Mouse (Mus musculus) ovary, postnatal 10 days (tissue): ENCODE measurements around the gene Fkbpl.

Source experiments
- DNase-seq: peaks from one replicate; pipeline ENCODE4 v3.0.0; 2022; ENCODE audit warnings: low spot score

Gene Fkbpl

DNA sequence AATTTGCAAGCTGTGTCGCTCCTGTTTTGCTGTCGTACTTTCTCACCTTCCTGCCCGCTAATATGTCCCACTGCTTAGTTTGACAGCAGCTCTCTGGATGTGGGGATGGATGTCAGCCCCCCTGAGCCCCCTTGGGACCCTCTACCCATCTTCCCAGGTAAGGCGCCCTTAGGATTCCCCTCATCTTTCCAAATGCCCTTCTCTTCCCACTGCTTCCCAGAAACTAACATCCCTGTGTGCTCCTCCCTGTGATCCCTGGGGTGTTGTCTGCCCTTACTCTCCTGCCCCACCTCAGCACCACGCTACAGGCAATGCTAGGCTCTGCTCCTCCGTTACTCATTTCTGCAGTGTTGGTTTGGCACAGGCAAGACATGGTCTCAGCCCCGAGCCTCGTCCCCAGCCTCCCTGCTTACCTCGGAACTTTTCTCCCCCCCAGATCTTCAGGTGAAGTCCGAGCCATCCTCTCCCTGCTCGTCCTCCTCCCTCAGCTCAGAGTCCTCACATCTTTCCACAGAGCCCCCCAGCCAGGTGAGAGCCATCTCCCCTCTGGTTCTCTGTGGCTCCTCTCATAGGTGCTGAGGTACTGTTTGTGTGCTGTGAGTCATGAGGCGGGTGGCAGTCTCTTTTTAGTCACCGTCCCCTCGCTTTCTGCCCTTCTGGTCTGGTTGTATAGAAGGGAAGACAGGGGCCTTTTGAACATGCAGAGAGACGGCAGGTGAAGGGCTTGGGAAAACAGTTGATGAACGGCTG lies 3.8 kb downstream of the Fkbpl start:
- no peak for DNase-seq

GRCm38 (mm10) chr17:34649106-34649864 lies 4.7 kb downstream of the Fkbpl start:
- DNase-seq = no peak

DNA sequence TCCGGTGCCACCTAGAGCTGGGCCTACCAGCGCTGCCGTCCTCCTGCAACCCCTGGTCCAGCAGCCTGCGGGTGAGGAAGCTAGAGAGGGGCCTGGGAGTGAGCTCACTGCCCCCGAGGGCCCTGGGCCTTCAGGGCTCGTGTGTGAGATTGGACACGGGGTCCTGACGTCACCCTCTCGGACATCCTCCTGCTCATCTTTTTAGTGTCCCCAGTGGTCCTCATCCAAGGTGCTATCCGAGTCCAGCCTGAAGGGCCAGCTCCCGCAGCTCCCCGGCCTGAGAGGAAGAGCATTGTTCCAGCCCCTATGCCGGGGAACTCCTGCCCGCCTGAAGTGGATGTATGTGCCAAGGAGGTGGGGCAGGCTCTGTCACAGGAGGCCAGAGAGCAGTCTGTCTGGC lies 6.2 kb downstream of the Fkbpl start:
- DNase-seq = no peak

GRCm38 (mm10) chr17:34651507-34652221 lies 7.1 kb downstream of the Fkbpl start:
- DNase-seq = no peak

- no peak for DNase-seq
Measured at GRCm38 (mm10) chr17:34652546-34652945, 8.0 kb downstream of the Fkbpl start.

DNA sequence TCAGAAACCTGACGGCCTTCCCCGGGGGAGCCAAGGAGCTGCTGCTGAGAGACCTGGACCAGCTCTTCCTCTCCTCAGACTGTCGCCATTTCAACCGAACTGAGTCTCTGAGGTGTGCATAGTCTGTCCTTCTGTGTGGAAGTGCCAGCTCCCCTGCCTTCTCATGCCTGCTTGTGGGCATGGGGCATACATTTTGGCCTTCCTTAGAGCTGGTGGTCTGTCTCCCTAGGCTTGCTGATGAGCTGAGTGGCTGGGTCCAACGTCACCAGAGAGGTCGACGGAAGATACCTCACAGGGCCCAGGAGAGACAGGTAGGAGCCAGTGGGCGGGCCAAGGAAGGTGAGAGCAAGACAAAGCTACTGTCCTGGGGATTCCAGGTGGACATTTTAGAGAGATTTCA lies 8.4 kb downstream of the Fkbpl start:
- no peak for DNase-seq

- no peak for DNase-seq
Measured at GRCm38 (mm10) chr17:34653746-34654285, 9.3 kb downstream of the Fkbpl start.

DNA sequence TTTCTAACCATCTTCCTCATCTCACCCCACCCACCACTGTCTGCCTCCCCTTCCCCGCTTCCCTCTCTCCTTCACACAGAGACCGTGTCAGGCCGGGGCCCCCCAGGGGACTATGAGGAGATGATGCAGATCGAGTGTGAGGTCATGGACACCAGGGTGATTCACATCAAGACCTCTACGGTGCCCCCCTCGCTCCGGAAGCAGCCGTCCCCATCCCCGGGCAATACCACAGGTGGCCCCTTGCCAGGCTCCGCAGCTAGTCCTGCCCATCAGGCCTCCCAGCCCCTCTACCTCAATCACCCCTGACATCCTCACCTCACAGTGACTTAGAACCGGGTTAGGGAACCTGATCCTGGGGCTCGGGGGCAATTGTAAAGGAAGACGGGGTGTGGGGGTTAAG lies 9.8 kb downstream of the Fkbpl start:
- no peak for DNase-seq

GRCm38 (mm10) chr17:34655160-34655559 lies 10.6 kb downstream of the Fkbpl start:
- peak; percentile 58 for DNase-seq

DNA sequence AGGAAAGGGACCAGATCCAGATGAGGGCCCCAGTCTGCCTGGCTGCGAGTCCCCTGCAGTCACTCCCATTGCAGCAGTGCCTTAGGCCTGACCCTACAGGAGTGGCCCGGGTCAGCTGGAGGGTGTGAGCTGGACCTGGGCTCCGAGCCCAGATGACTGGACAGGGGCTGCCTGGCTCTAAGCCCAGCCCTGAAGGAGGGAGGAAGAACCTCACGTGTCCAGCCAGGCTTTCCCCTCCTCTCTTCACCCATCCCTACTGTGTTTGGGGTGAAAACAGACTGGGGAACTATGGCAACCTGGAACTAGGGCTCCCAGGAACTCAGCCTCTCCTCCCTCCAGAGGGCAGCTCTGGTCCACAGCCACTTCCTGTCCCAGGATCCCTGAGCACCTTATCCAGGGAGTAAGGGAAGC lies 11.0 kb downstream of the Fkbpl start:
- DNase-seq = peak; percentile 65

DNA sequence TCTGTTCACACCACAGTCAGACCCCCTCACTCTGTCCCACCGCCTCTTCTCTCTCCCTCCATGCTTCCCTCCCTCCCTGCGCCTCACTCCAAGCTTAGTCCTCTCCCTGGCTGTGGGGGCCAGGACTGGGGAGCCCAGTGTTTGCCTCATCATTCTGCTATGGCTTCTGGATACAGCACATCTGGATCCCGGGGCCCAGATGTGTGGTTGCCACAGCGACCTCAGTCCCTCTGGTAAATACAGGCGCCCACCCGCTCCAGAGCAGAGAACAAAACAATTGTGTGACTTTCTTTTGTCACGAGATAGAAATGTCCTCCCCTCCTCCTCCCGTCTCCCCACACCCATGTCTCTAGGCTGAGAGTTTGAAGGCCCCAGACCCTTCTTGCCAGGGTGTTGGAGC lies 12.1 kb downstream of the Fkbpl start:
- DNase-seq = no peak

- no peak for DNase-seq
Measured at GRCm38 (mm10) chr17:34657271-34657670, 12.7 kb downstream of the Fkbpl start.

DNA sequence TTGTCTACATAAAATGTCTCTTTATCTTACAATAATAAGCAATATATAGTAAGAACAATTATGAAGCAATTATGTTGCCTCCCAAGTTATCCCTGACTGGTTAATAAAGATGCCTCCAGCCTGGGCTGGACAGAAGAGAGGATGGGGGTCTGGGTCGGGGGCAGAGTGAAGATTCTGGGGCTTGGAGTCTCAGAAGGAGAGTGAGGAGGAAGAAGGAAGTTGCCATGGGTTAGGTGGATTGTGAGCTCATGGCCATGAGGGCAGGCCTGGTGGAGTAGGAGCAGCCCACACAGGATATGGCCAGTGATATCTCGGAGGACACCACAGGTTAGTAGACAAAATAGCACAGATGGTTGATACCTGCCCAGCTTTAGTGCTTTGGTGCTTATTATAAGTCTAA lies 13.6 kb downstream of the Fkbpl start:
- no peak for DNase-seq

DNA sequence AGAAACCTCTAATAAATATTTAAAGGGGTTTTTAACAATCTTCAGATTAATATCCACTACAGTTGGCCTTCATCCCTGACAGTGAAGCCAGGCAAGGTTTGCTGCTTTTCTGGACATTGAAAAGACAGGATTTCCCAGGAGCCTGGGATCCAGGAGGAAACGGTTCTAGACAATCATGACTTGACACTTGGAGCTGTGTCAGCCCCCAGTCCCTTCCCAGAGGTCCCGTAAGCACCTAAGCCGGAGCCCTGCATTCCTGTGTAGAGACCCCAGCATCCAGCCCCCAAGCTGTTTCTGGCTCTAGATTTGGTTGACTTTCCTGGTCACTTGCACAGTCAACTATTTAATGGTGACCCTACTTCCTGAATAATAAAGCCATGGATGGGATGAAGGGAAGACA lies 14.0 kb downstream of the Fkbpl start:
- no peak for DNase-seq

- no peak for DNase-seq
Measured at GRCm38 (mm10) chr17:34659181-34659896, 14.8 kb downstream of the Fkbpl start.

DNA sequence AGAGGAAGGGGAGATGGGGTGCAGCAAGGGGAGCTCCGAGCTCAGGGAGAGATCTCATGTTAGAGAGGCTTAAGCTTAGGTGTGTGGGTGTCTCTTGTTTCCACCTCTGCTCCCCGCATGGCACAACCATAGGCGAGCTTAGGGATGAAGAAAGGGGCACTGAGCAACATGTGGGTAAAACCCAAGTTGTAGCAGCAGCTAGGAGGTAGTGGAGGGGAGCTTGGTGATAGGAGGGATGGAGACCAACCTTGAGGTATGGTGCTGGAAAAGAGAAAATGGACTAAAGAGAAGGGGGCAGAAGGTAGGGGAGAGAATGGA lies 15.3 kb downstream of the Fkbpl start:
- no peak for DNase-seq

GRCm38 (mm10) chr17:34660259-34660820 lies 15.8 kb downstream of the Fkbpl start:
- no peak for DNase-seq

DNA sequence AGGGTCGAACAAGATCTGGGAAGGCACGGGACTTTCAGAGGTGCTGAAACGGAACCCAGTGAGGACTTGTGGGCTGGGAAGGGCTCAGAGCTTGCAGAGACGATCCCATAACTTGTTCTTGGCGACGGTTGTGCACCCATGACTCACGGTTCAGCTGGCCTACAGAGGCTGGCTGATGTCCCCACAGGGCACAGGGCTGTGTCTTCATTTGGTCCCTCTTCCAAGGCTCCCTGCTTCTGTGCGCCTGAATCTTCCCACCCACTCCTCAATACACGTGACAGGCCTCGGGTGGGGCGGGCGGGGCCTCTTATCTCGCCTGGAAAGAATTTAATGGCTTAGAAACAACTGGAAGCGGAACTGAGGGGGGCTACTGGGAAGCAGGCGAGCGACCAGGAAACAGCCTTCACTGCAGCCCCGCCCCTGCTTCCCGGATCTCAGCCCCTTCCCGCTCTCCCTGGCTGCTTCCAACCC lies 16.6 kb downstream of the Fkbpl start:
- no peak for DNase-seq

- no peak for DNase-seq
Measured at GRCm38 (mm10) chr17:34662468-34662867, 17.9 kb downstream of the Fkbpl start.

GRCm38 (mm10) chr17:34662978-34663377 lies 18.4 kb downstream of the Fkbpl start:
- no peak for DNase-seq

DNA sequence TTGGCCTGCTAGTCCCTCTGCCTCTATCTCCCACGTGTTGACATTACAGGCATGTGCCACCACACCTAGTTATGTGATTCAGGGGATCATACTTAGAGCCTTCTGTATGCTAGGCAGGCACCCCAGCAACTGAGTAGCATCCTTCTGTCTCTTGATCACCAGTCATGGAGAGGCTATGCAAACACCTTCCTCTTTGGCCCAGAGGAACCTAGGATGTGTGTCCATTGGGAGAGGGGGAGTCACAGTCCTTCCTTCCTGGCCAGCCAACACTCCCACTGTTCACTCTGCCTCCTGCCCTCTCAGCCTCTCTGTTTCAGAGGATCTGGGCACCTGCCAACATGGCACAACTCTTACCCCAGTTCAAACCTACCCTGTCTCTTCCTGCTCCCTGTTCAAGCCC lies 19.0 kb downstream of the Fkbpl start:
- DNase-seq = no peak

DNA sequence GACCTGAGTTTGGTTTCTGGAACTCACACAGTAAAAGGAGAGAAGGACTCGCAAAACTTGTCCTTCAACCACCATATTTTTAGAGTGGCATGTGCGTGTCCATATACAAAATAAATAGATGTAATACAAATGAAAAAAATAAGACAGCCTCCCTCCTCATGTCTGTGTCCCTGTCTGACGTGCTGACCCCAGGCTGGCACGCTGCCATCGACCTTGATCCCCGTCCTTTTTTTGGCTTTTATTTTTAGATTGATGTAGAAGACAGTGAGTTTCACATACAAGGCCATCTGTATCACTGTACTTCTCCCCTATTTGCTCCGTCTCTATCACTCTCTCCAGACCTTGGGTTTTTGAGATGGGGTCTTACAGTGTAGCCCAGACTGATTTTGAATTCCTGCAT lies 19.9 kb downstream of the Fkbpl start:
- no peak for DNase-seq
